Mouse (Mus musculus): ENCODE results near the gene Il23a. TPM values are rescaled to one million over a fixed set of nuclear protein-coding genes. Genes with fewer than 3 reads are reported as not detected.
A peak's percentile ranks its signal among the peaks of the same experiment; 100 is the strongest.
"Not testable (repeated sequence)": the region's sequence is repeated elsewhere in the genome, so short reads cannot be mapped to it uniquely, and the experiment has no call there.

Gene Il23a
- total RNA-seq, 2 experiments from 2014 or later, result not detected

DNA sequence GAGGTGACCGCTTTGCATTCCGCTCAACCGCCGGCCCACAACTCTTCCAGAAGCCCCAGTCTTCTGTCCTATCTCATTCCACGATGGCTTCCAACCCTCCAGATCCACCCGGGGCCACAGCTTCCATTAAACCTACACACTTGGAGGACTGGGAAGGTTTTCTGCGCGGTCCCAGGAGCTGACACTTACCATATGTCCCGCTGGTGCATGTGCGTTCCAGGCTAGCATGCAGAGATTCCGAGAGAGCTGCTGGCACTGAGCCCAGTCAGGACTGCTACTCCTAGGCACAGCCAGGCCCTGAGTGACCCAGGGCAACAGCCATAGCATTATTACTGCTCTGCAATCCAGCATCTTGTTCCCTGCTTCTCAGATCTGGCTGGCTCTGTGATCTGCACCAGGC, 930 bp downstream of the Il23a start:
- intact Hi-C loops (cut with DNase I), result no loop called here
- Histone ChIP-seq H3K27ac (no peak overlapping the region), H3K4me3 (no peak overlapping the region)
- TF ChIP-seq CTCF (IDR thresholded peaks at IDR 0.05), result no peak
- no peak for DNase-seq

DNA sequence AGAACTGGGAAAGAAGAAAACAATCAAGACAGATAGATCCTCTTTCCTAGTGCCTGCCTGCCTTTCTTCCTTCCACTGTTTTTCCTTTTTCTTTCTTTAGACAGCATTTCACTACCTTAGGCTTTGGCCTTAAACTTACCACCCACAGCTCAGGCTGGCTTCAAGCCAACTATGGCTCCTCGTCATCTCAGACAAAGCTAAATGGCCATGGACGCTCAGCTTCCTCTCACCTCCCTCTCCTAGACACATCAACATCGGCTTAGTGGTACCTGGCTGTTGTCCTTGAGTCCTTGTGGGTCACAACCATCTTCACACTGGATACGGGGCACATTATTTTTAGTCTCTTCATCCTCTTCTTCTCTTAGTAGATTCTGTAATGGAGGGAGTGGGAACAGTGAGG, 1.3 kb downstream of the Il23a start:
- Histone ChIP-seq H3K27ac (no peak overlapping the region), H3K4me3 (no peak overlapping the region)
- intact Hi-C loops (cut with DNase I), result no loop called here
- no peak for DNase-seq
- no peak for TF ChIP-seq CTCF (IDR thresholded peaks at IDR 0.05)

DNA sequence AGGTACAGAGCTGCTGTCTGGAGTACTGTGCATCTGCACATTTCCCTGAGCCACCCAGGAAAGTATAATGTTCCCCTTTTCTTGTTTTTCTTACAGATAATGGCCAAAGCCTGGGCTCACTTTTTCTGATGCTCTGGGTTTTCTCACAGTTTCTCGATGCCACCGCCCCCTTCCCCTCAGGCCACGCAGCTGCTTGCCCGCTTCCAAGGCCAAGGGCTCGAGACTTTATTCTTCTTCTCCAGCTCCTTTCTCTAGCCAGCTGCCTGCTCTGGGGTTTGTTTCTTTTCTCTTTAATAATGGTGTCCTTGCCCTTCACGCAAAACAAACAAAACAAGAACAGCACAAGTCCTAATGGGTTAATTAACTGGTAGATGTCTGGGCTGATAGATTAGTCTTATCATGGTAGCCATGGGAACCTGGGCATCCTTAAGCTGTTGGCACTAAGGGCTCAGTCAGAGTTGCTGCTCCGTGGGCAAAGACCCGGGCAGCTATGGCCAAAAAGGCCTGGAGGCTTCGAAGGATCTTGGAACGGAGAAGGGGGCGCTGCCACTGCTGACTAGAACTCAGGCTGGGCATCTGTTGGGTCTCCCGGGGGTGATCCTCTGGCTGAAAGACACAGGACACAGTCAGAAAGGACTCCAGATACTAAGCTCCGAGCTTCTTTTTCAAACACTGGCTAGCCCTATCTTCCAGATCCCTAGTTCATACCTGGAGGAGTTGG, 2.0 kb downstream of the Il23a start:
- H3K4me3 ChIP-seq, result no peak overlapping the region
- no peak for DNase-seq
- TF ChIP-seq CTCF (IDR thresholded peaks at IDR 0.05), result no peak
- no peak overlapping the region for H3K27ac ChIP-seq
- intact Hi-C loops (cut with DNase I), result no loop called here

DNA sequence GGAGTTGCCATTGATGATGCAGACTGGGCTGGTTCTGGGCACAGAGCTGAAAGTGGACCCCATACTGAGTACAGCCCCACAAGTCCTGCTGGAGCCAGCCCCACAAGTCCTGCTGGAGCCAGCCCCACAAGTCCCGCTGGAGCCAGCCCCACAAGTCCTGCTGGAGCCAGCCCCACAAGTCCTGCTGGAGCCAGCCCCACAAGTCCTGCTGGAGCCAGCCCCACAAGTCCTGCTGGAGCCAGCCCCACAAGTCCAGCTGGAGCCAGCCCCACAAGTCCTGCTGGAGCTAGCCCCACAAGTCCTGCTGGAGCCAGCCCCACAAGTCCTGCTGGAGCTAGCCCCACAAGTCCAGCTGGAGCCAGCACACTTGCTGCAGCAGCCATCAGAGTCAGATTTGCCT, 8.0 kb downstream of the Il23a start:
- Histone ChIP-seq H3K4me3 (peak overlapping the region; percentile 17), H3K27ac (peak overlapping the region; percentile 56)
- intact Hi-C loops (cut with DNase I), result not testable (repeated sequence)
- peak; percentile 71 for DNase-seq

DNA sequence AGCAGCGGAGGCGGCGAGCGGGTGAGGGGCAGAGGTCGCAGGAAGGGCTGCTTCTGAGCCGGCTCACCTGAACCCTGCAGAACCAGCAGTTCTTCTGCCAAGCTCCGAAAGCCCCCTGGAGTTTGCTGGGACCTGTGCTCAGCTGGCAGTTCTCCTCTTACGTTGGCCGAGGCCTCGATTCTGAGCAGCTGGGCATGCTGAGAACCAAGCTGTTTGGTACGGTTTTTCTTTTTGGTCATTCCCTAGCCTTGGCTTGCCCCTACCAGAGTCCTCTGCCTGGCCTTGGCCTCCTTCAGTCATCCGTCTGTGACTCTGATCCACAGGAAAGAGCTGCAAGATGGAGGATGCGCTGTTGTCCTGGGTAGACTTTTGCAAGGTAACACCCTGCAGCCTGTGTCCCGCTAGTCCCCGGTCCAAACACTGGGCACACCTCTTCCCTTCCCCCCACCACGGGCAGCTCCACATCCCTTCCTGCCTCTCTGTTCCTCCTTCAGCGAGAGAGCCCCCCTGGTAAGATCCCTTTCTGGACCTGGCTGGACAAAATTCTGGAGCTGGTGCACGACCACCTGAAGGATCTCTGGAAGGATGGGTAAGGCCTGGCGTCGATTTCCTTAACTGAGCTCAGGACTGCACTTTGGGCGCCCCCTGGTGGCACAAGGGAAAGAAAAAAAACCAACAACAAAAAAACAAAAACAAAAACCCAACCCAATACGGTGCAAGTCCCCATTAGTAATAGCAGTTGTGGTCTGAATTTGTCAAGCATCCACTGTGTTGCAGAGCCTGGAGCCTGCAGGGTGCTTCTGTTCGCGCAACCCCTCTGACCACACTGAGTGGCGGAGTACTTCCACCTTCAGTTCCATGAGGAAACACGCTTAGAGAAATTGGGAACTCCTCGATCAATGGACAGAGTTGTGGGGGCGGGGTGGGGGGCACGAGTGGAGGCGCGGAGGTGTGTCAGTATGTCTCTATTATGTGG, 14.7 kb downstream of the Il23a start:
- H3K4me3 ChIP-seq, result no peak overlapping the region
- intact Hi-C loops (cut with DNase I), result loop anchor here (2.0 kb wide), 1 partner anchor 71 kb away; no protein-coding TSS in a partner anchor
- peak; percentile 74 for DNase-seq
- no peak overlapping the region for H3K27ac ChIP-seq
- TF ChIP-seq CTCF (IDR thresholded peaks at IDR 0.05), result peak; percentile 87

DNA sequence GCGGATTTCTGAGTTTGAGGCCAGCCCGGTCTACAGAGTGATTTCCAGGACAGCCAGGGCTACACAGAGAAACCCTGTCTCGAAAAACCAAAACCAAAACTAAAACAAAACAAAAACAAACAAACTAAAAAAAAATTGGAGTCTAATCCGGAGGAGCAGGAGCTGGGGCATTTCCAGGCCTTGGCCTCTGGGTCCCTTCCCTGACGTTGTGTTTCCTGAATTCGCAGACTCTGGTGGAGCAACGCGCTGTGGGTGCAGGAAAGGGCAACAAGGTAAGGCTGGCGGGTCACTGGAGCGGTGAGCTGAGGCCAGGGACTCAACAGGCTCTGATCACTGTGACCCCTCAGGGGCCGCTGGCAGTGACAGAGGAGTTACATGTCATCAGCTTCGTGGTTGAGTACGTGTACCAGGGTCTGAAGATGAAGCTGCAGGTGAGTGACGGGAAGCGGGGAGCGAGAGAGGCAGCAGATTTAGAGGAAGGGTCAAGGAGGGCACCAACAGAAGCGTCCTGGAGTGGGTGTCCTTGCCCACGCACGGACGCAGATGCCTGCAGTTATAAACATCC, 15.6 kb downstream of the Il23a start:
- intact Hi-C loops (cut with DNase I), result no loop called here
- Histone ChIP-seq H3K4me3 (no peak overlapping the region), H3K27ac (no peak overlapping the region)
- no peak for TF ChIP-seq CTCF (IDR thresholded peaks at IDR 0.05)
- no peak for DNase-seq

DNA sequence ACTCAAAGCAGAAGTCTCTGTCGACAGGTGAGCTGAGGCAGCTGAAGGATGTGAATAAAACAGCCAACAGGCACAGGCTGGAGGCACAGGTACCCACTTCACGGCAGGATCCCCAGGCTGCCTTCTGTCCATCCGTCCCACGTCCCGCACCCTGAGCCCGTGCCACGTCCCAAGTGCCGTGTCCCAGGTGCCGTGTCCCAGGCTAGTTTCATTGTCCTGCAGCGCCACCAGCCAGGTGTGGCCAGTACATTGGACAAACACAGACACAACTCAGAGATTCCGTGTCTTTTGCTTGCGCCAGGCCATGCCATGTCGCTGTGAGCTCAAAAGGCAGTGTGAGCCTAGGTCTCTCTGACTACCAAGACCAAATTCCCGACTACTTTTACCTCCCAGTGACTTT, 16.9 kb downstream of the Il23a start:
- no peak for TF ChIP-seq CTCF (IDR thresholded peaks at IDR 0.05)
- H3K27ac ChIP-seq, result no peak overlapping the region
- no peak for DNase-seq
- no peak overlapping the region for H3K4me3 ChIP-seq
- intact Hi-C loops (cut with DNase I), result no loop called here

DNA sequence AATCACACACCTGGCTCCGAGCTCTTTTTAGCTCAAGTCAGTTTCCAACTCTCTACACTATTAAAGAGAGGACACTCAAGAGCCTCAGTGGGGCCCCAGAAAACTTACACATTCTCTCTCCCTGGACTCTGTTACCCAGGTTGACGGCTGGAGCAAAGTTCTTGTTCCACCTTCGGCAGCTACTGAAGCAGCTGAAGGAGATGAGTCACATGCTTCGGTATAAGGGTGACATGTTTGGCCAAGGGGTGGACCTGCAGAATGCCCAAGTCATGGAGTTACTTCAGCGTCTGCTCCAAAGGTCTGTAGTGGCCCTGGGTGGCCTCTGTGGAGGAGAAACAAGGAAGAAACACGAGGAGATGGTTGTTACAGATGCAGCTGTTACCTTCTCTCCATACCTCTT, 17.6 kb downstream of the Il23a start:
- TF ChIP-seq CTCF (IDR thresholded peaks at IDR 0.05), result no peak
- Histone ChIP-seq H3K4me3 (no peak overlapping the region), H3K27ac (no peak overlapping the region)
- intact Hi-C loops (cut with DNase I), result no loop called here
- no peak for DNase-seq

DNA sequence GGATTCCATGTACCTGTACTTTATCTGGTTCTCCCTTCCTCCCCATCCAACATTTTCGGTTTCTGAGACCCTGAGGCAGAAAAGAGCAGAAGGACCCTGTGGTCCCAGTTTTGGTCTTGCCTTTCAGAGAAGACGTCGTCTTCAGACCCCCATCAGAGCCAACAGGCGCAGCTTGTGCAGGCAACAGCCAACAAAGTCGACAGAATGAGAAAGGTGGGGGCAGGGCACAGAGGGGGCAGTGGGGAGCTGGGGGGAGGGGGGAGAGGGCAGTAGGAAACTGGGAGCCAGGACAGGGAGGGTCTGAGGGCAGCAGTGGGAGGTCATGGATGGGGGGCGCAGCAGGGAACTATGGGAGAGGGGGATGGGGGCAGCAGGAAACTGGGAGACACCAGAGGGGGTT, 20.4 kb downstream of the Il23a start:
- Histone ChIP-seq H3K4me3 (no peak overlapping the region), H3K27ac (no peak overlapping the region)
- intact Hi-C loops (cut with DNase I), result no loop called here
- DNase-seq, result no peak
- TF ChIP-seq CTCF (IDR thresholded peaks at IDR 0.05), result no peak

DNA sequence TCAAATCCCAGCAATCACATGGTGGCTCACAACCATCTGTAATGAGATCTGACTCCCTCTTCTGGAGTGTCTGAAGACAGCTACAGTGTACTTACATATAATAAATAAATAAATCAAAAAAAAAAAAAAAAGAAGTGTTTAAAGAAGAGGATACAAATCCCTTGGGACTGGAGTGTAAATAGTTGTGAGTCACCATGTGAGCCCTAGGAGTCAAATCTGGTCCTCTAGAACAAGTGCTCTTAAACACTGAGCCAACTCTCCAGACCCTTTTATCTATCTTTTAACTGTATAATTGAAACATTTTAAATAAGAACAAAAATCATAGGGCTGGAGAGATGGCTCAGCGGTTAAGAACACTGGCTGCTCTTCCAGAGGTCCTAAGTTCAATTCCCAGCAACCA, 23.2 kb downstream of the Il23a start:
- H3K4me3 ChIP-seq; intact Hi-C loops (cut with DNase I); H3K27ac ChIP-seq; DNase-seq: not testable (repeated sequence)

DNA sequence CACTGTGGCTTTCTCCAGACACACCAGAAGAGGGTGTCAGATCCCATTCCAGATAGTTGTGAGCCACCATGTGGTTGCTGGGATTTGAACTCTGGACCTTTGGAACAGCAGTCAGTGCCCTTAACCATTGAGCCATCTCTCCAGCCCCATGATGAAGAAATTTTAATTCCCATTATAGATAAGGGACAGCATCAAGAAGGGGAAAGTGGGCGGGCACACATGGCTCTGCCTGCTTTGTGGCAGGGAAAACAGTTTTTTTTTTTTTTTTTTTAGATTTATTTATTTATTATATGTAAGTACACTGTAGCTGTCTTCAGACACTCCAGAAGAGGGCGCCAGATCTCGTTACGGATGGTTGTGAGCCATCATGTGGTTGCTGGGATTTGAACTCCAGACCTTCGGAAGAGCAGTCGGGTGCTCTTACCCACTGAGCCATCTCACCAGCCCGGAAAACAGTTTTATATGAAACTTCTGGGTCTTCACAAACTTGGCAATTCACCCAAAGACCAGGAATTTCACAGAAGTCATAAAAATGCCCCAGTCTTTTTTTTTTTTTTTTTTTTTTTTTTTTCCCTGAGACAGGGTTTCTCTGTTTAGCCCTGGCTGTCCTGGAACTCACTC, 25.6 kb downstream of the Il23a start:
- not testable (repeated sequence) for H3K4me3 ChIP-seq, H3K27ac ChIP-seq, DNase-seq
- intact Hi-C loops (cut with DNase I), result loop anchor here (5.0 kb wide), 1 partner anchor 41 kb away; the partner anchor contains the start of gene Timeless
- peak; percentile 19; the same call in 1 of the 2 replicates for TF ChIP-seq CTCF (IDR thresholded peaks at IDR 0.05)

DNA sequence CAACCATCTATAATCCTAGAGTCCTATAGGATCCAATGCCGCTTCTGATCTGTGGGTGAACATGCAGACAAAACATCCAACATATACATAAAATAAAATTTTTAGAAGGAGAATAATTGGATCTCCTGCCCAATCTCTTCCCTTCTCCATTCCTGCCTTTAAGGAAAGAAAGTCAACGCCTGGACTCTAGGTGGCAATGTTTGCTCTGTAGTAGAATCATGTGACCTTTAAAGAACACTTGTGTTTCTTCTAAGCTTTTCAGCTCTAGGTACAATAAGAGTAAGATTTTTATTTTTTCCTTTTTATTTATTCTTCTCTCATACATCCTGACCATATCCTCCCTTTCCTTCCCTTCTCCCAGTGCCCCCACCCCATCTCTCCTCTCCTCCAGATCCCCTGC, 26.7 kb downstream of the Il23a start:
- H3K27ac ChIP-seq, result no peak overlapping the region
- DNase-seq, result no peak
- intact Hi-C loops (cut with DNase I), result loop anchor here (5.0 kb wide), 1 partner anchor 40 kb away; the partner anchor contains the start of gene Timeless
- peak overlapping the region; percentile 74 for H3K4me3 ChIP-seq
- peak; percentile 46 for TF ChIP-seq CTCF (IDR thresholded peaks at IDR 0.05)
